Mouse (Mus musculus): ENCODE measurements at regions not wholly inside any gene's neighbourhood (a gene's known extent, or its start where the extent isn't known, plus 50 kb on each side); places are given as distances from the start of the nearest gene placed in this dataset.

DNA sequence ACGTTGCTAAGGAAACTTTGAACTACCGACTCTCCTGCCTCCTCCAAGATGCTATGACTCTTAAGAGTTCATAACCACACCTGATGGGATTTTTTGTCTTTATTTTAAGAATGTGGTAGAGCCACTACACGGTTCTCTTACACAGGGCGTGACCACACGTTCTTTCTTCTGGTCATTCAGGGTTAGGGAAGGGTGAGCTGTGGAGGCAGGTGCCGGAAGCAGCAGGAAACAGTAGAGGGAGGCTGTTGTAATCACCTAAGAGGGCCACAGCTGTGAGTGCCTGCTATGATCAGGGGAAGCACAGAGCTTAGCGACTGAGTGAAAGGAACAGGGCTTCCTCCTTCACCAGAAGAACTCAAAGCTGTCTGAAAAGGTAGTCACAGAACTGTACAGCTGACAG is 50.6 kb upstream of the Larp1 start:
- peak; percentile 76 for DNase-seq (ENCODE audit: low spot score)

DNA sequence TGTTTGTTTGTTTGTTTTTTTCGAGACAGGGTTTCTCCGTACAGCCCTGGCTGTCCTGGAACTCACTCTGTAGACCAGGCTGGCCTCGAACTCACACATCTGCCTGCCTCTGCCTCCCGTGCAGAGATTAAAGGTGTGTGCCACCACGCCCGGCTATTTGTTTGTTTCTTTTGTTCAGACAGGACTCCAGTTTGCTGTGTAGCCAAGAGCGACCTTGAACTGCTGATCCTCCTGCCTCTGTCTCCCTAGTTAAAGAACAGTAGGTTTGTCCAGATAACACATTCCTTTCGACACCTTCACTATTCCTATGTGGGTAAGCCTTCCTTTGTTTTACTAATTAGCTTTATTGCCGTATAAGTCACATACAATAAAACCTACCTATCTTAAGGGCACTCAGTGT is 52.0 kb upstream of the Larp1 start:
- DNase-seq (ENCODE audit: low spot score) = no peak

GRCm38 (mm10) chr11:57956076-57956475 is 52.8 kb upstream of the Larp1 start:
- DNase-seq (ENCODE audit: low spot score) = no peak

DNA sequence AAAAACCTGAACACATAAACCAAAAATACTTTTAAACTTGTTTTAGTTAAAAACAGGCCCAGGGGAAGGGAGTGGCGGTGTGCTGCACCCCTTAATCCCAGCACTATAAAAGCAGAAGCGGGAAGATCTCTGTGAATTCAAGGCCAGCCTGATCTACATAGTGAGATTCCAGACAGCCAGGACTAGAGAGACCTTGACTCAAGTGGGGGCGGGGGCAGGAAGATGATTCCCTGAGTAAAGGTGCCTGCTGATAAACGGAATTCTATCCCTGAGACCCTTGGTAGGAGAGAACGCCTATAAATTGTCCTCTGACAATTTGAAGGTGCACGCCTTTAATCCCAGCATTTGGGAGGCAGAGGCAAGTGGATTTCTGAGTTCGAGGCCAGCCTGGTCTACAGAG is 53.4 kb upstream of the Larp1 start:
- DNase-seq (ENCODE audit: low spot score) = no peak

- peak; percentile 40 for DNase-seq (ENCODE audit: low spot score)
These were observed 54.2 kb upstream of the Larp1 start for GRCm38 (mm10) chr11:57954510-57955184.

GRCm38 (mm10) chr11:57953694-57954093 is 55.2 kb upstream of the Larp1 start:
- DNase-seq (ENCODE audit: low spot score) = no peak

DNA sequence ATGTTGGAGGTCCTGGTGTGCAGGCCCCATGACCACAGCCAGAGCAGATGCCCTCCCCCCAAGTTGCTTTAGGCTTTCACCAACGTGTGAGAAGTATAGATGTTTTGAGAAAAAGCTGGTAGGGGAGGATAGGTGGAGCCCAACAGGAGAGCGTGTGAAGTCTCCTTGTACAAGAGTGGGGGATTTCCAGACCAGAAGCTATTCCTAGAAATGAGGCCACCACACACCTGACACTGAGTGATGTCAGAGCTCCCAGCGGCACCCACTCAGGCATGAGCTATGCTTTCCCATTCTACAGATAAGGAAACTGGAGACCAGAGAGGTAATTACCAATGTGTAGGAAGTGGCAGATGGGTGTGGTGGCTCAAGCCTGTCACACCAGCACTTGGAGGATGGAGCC is 56.2 kb upstream of the Larp1 start:
- peak; percentile 19 for DNase-seq (ENCODE audit: low spot score)

DNA sequence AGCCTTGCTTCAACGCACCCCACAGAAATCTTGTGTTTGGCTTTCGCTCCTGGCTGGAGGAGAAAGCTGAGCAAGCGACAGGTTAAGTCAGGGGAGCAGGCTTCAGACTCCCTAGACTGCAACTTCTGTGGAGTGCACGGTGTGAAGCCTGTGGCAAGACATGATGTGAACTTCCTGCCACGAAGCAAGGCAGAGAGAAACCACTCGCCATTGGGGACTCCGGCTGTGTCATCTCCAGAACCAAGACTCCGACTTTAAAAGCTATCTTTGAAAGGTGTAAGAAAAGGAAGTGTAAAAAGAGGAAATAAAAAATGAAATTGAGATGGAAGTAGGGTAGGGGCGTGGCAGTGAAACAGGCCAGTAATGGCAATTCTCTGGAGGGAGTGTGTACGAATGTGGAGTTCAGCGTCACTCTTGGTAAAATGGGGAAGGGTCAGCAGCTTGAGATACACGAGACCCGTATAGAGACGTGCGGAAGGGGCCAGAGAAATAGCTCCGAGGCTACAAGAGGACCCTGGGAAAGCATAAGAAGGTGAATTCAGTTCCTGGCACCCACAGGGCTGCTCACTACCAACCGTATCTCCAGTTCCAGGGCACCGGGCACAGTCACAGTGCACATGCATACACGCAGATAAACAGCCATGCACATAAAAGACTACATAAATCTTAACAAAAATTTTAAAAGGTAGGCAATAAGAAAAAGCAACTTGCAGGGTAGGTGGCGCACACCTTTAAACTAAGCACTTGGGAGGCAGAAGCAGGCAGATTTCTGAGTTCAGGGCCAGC is 57.1 kb upstream of the Larp1 start:
- DNase-seq (ENCODE audit: low spot score) = peak; percentile 34

GRCm38 (mm10) chr11:57950989-57951388 is 57.9 kb upstream of the Larp1 start:
- DNase-seq (ENCODE audit: low spot score) = peak; percentile 83

- DNase-seq (ENCODE audit: low spot score) = no peak
These were observed 59.8 kb upstream of the Larp1 start for GRCm38 (mm10) chr11:57949067-57949466.

DNA sequence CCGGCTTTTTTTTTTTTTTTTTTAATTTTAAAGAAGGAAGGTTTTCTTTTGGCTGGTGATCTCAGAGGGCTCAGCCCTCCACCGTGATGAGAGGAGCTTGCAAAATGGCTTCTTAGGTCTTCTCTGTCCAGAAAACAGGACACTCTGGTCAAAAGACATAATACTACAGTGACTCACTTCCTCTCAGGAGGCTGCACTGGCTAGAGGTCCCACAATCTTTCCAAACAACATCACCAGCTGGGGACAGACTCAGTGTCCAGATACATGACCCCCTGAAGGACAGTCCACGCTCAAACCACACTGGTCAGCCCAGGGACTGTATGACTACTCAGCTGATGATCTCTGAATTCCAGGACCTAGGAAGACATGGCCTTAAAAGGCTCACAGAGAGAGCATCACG is 61.5 kb upstream of the Larp1 start:
- no peak for DNase-seq (ENCODE audit: low spot score)

DNA sequence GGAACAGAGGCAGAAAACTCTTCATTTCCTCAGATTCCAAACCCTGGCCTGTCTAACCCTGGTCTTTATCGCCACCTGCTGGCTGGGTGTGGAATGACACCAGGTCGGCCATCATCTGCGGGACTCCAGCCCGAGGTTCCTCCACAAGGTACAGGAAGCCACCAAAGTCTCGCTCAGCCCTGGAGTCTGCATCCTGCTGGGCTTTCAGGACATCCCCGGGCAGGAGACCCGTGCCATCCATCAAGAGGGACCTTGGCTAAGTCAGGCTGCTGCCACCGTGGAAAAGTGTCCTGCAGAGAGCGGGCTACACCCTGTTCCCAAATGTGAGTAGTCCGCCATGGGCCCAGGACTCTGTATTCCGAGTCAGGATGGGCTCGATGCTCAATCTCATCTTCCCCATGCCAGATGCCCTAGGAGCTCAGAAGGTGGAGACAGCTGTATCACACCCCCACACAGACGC is 74.4 kb upstream of the Larp1 start:
- DNase-seq (ENCODE audit: low spot score) = peak; percentile 90

DNA sequence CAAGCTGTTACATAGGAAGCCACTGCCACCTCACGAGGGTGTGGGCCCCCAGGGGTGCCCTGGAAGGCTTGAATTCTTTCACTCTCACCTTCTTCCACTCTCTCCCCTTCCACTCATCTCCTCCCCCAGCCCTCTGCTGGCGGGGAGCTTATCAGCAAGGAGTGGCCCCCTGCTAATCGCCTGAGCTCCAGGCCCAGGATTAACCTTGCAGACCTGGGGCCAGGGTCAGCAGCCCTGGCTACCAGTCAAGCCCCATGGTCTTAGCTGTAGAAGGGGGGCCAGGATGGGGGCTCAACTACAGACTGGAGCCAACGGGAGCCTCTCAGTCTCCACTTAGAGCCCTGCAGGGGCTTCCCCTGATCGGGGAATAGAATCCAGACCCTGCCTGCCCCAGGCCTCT is 75.8 kb upstream of the Larp1 start:
- DNase-seq (ENCODE audit: low spot score) = no peak

- DNase-seq (ENCODE audit: low spot score) = no peak
These were observed 79.4 kb upstream of the Larp1 start for GRCm38 (mm10) chr11:57929506-57929905.

GRCm38 (mm10) chr11:57920263-57920662 is 87.6 kb upstream of the Hand1 start:
- DNase-seq (ENCODE audit: low spot score) = no peak

DNA sequence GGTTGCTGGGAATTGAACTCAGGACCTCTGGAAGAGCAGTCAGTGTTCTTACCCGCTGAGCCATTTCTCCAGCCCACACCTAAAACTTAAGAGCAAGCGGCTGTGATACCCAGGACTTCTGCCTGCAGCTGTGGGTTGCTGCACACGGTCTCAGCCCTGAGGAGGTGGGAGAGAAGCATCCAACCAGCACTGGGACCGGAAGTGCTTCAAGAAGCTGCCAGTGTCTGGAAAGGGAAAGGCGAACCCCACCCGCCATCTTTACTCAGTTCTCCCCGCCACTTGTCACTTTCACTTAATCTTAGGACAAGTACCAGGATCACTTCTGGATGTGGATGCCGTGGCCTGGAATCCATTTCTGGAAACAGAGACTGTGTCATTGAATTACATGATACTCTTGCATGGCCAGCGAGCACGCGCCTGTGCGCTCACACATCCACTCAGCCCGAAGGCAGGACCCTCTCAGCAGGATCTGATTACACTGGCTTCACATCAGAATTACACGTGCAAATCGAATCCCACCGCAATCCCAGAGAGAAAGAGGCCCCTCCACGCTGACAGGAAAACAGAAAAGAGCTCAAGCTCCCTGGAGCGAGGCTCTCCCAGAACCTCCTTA is 85.9 kb upstream of the Hand1 start:
- DNase-seq (ENCODE audit: low spot score) = no peak

DNA sequence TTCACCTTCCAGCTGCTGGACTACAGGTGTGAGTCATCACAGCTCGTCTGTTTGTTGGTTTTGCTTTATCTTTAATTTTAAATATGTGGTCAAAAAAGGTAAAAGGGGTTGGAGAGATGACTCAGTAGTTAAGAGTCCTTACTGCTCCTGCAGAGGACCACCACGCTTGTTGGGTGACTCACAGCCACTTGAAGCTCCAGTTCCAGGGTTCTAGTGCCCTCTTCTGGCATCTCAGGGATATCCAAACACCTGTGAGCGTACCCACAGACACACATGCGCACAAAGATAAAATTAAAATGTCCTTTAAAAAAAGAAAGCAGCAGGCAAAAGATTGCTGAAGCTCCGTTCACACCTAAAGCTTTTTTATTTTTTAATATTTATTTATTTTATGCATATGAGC is 85.4 kb upstream of the Hand1 start:
- DNase-seq (ENCODE audit: low spot score) = no peak

DNA sequence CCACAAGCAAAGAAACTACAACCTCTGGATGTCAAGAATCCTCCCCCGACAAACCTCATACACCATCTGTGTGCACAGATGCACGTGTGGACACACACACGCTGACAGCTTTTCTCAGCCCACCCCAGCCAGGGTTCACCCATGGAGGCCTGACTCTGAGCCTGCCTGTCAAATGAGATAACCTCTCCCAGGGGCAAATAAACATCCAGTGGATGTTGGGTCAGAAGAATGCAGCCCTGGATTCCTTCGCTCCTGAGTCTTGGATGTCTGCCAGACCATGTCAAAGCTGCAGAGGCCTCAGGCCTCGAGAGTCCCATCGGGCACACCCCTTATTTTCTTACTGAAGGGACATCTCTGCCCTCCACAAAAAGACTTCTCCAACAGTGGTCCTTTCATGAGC is 83.4 kb upstream of the Hand1 start:
- no peak for DNase-seq (ENCODE audit: low spot score)

GRCm38 (mm10) chr11:57913801-57914560 is 81.4 kb upstream of the Hand1 start:
- no peak for DNase-seq (ENCODE audit: low spot score)

DNA sequence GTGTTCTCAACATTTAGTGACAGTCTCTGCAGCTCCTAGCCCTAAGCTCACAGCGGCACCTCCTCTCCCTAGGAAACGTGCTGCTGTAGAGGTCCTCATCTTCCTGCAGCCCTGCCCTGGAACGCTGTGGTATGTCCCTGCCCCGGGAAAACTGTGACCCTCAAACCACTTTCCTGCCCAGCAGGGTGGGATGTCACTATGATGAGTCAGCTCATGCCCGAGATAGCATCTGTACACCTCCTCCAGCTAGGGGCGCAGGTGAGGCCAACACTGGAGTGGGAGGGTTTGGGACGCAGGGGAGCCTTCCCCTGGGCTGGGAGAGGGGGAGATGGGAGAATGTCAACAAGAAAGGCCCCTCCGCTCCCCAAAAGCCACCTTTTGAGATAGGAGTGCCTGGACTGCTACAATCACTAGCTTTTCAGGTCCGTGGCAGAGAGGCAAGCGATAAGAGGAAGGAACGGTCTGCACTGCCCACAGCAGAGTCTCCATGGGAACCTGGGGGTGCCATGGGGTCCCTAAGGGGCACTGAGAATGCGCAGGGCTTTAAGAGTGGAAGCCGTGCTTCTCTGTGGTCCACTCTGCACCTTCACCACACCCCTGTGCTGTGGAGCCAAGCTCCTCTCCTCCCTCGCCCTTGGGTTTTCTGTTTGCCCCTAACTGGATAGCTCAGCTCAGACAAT is 80.5 kb upstream of the Hand1 start:
- DNase-seq (ENCODE audit: low spot score) = no peak

- peak; percentile 26 for DNase-seq (ENCODE audit: low spot score)
These were observed 79.2 kb upstream of the Hand1 start for GRCm38 (mm10) chr11:57911698-57912283.

Measured in thymus, postnatal 0 days (tissue).